Mouse (Mus musculus) left cerebral cortex, adult 2 months (tissue): ENCODE data around the gene Pan3. TPM values are rescaled to one million over a fixed set of nuclear protein-coding genes. Genes with fewer than 3 reads are reported as not detected.
A peak's percentile ranks its signal among the peaks of the same experiment; 100 is the strongest.

Experiments
- DNase-seq, 2 experiments: peaks; one replicate each; pipeline ENCODE4 v3.0.0; 2021 to 2022; ENCODE audit warnings: low spot score in 2 of 2, mixed read lengths in 1 of 2; ENCODE audit errors: extremely low spot score in 1 of 2
- H3K27ac ChIP-seq: fragments of 200-600 bp; 2 replicates; pipeline ENCODE4 v1.8.1; 2022
- H3K4me3 ChIP-seq: fragments of 200-600 bp; 2 replicates; pipeline ENCODE4 v1.8.1; 2022
- CTCF ChIP-seq: fragments of 200-600 bp; IDR thresholded peaks from 2 replicates; pipeline ENCODE4 v1.8.1; 2022; ENCODE audit warnings: antibody characterized with exemption, mild to moderate bottlenecking, moderate library complexity
- intact Hi-C: fragments of 180-260 bp; cut with DNase I; formaldehyde crosslinking; loops from one replicate; pipeline ENCODE4 v1.15.1; 2025
- total RNA-seq, 2 experiments: library from RNA; stranded (reverse); gene quantifications; 2 replicates each; pipeline ENCODE4 v1.2.3; 2021

Gene Pan3
- total RNA-seq, 2 experiments from 2014 or later: 92.7 to 99.7 TPM

GRCm38 (mm10) chr5:147493685-147494084 is 63.7 kb downstream of the Pan3 start:
- no peak overlapping the region for H3K4me3 ChIP-seq
- DNase-seq: no peak
- intact Hi-C loops: no loop called here
- no peak for TF ChIP-seq CTCF
- no peak overlapping the region for H3K27ac ChIP-seq

- Histone ChIP-seq H3K27ac (no peak overlapping the region), H3K4me3 (no peak overlapping the region)
- no peak for TF ChIP-seq CTCF
- no peak for DNase-seq
- intact Hi-C loops: no loop called here
Measured at GRCm38 (mm10) chr5:147494388-147494787, 64.4 kb downstream of the Pan3 start.

- intact Hi-C loops: no loop called here
- Histone ChIP-seq H3K4me3 (no peak overlapping the region), H3K27ac (no peak overlapping the region)
- TF ChIP-seq CTCF: no peak
- no peak for DNase-seq
Measured at GRCm38 (mm10) chr5:147494791-147495376, 64.9 kb downstream of the Pan3 start.

- H3K27ac ChIP-seq: no peak overlapping the region
- no peak for TF ChIP-seq CTCF
- H3K4me3 ChIP-seq: no peak overlapping the region
- intact Hi-C loops: no loop called here
- DNase-seq: no peak
Measured at GRCm38 (mm10) chr5:147495961-147496360, 66.0 kb downstream of the Pan3 start.

- no peak overlapping the region for H3K4me3 ChIP-seq
- H3K27ac ChIP-seq: no peak overlapping the region
- no peak for TF ChIP-seq CTCF
- no peak for DNase-seq
- intact Hi-C loops: no loop called here
Measured at GRCm38 (mm10) chr5:147496921-147497320, 67.0 kb downstream of the Pan3 start.

GRCm38 (mm10) chr5:147497714-147498113 is 67.8 kb downstream of the Pan3 start:
- Histone ChIP-seq H3K4me3 (no peak overlapping the region), H3K27ac (no peak overlapping the region)
- no peak for TF ChIP-seq CTCF
- DNase-seq: no peak
- intact Hi-C loops: no loop called here

GRCm38 (mm10) chr5:147501456-147501998 is 71.6 kb downstream of the Pan3 start:
- no peak for TF ChIP-seq CTCF
- DNase-seq: no peak
- intact Hi-C loops: no loop called here
- Histone ChIP-seq H3K4me3 (no peak overlapping the region), H3K27ac (no peak overlapping the region)

- no peak for TF ChIP-seq CTCF
- DNase-seq: no peak
- no peak overlapping the region for H3K27ac ChIP-seq
- no peak overlapping the region for H3K4me3 ChIP-seq
- intact Hi-C loops: no loop called here
Measured at GRCm38 (mm10) chr5:147502921-147503320, 73.0 kb downstream of the Pan3 start.

GRCm38 (mm10) chr5:147511350-147511749 is 81.4 kb downstream of the Pan3 start:
- no peak for TF ChIP-seq CTCF
- no peak for DNase-seq
- Histone ChIP-seq H3K27ac (no peak overlapping the region), H3K4me3 (no peak overlapping the region)
- intact Hi-C loops: no loop called here

- intact Hi-C loops: no loop called here
- Histone ChIP-seq H3K4me3 (no peak overlapping the region), H3K27ac (no peak overlapping the region)
- no peak for TF ChIP-seq CTCF
- DNase-seq: no peak
Measured at GRCm38 (mm10) chr5:147527006-147527405, 97.0 kb downstream of the Pan3 start.

- intact Hi-C loops: no loop called here
- Histone ChIP-seq H3K4me3 (no peak overlapping the region), H3K27ac (no peak overlapping the region)
- DNase-seq: no peak
- TF ChIP-seq CTCF: no peak
Measured at GRCm38 (mm10) chr5:147527788-147528187, 97.8 kb downstream of the Pan3 start.

- no peak for TF ChIP-seq CTCF
- DNase-seq: no peak
- H3K27ac ChIP-seq: no peak overlapping the region
- intact Hi-C loops: no loop called here
- H3K4me3 ChIP-seq: no peak overlapping the region
Measured at GRCm38 (mm10) chr5:147532031-147532430, 102.1 kb downstream of the Pan3 start.

GRCm38 (mm10) chr5:147539409-147539808 is 109.4 kb downstream of the Pan3 start:
- DNase-seq: no peak

More at GRCm38 (mm10) chr5:147539409-147539808, 109.4 kb downstream of the Pan3 start:
- peak overlapping the region; percentile 38; the same call in 1 of the 2 replicates for H3K27ac ChIP-seq
- intact Hi-C loops: loop anchor here (5.0 kb wide), 2 partner anchors 92 to 107 kb away; partner anchors contain the start of gene Pan3
- TF ChIP-seq CTCF: no peak
- H3K4me3 ChIP-seq: no peak overlapping the region
